Mouse (Mus musculus) kidney, embryonic 16.5 days (tissue): ENCODE results near the gene Cilp2. TPM values are rescaled to one million over a fixed set of nuclear protein-coding genes. Genes with fewer than 3 reads are reported as not detected.

Source experiments
- polyA plus RNA-seq: library from polyadenylated mRNA; unstranded; fragments of >200 nt; fragmentation: Nextera tagmentation; extraction: Ambion mirVana; gene quantifications from 2 replicates; pipeline ENCODE4 v1.2.1, GENCODE M21; 2015

The Cilp2 gene
- polyA plus RNA-seq, 1 experiment from 2014 or later: 0.94 TPM

Other genes with a start within 250 kb of the Cilp2 start
- gene Zfp964, start 233.2 kb downstream of the Cilp2 start, polyA plus RNA-seq: 2.2 and 2.3 TPM in 2 replicates
- 32.9 and 35.5 TPM in 2 replicates for gene Zfp869, start 177.0 kb downstream of the Cilp2 start, polyA plus RNA-seq
- 6.8 and 8.4 TPM in 2 replicates for gene Zfp963, start 137.7 kb downstream of the Cilp2 start, polyA plus RNA-seq
- 0.68 and 0.82 TPM in 2 replicates for gene Gm20422, start 112.8 kb downstream of the Cilp2 start, polyA plus RNA-seq
- 61.4 and 62.3 TPM in 2 replicates for gene Atp13a1, start 96.5 kb downstream of the Cilp2 start, polyA plus RNA-seq
- 30.1 and 32.8 TPM in 2 replicates for gene Zfp866, start 96.5 kb downstream of the Cilp2 start, polyA plus RNA-seq
- 10.1 and 11.3 TPM in 2 replicates for gene Gmip, start 79.0 kb downstream of the Cilp2 start, polyA plus RNA-seq
- 0.86 and 0.96 TPM in 2 replicates for gene Lpar2, start 65.3 kb downstream of the Cilp2 start, polyA plus RNA-seq
- gene Pbx4, start 55.2 kb downstream of the Cilp2 start, polyA plus RNA-seq: 8.8 and 9.3 TPM in 2 replicates
- 3.8 and 3.9 TPM in 2 replicates for gene Tssk6, start 14.5 kb upstream of the Cilp2 start, polyA plus RNA-seq
- 197 and 199 TPM in 2 replicates for gene Ndufa13, start 14.9 kb upstream of the Cilp2 start, polyA plus RNA-seq
- gene Yjefn3, start 15.0 kb upstream of the Cilp2 start, polyA plus RNA-seq: 3.1 and 5.0 TPM in 2 replicates
- gene Gatad2a, start 108.7 kb upstream of the Cilp2 start, polyA plus RNA-seq: 40.6 and 43.3 TPM in 2 replicates
- 54.3 and 62.4 TPM in 2 replicates for gene Mau2, start 155.0 kb upstream of the Cilp2 start, polyA plus RNA-seq
- 50.7 and 51.6 TPM in 2 replicates for gene Sugp1, start 155.1 kb upstream of the Cilp2 start, polyA plus RNA-seq
- gene Tm6sf2, start 185.2 kb upstream of the Cilp2 start, polyA plus RNA-seq: 0.94 and 1.3 TPM in 2 replicates
- gene Hapln4, start 195.8 kb upstream of the Cilp2 start, polyA plus RNA-seq: not detected in 2 replicates
- gene Ncan, start 233.2 kb upstream of the Cilp2 start, polyA plus RNA-seq: 0.10 and 0.31 TPM in 2 replicates
- gene Nr2c2ap, start 243.6 kb upstream of the Cilp2 start, polyA plus RNA-seq: 32.2 and 35.2 TPM in 2 replicates